Mouse (Mus musculus) large intestine, adult 2 months (tissue): Measurements from ENCODE around the gene Nrde2. TPM values are rescaled to one million over a fixed set of nuclear protein-coding genes. Genes with fewer than 3 reads are reported as not detected.
A peak's percentile ranks its signal among the peaks of the same experiment; 100 is the strongest.

ENCODE experiments used
- DNase-seq: peaks from one replicate; pipeline ENCODE4 v3.0.0-alpha.2; 2012; ENCODE audit warnings: low read depth, low spot score
- WGBS: fragments of 180-500 bp; shearing (Covaris S2); methylation state at CpG from one replicate; pipeline ENCODE4 v1.1.7; 2018; 5-methylcytosine and 5-hydroxymethylcytosine counted together
- polyA plus RNA-seq: library from polyadenylated mRNA; depleted of rRNA; stranded (reverse); fragments of >200 nt; gene quantifications from 2 replicates; pipeline ENCODE4 v1.2.3, GENCODE M21; 2012

Nrde2 gene
- polyA plus RNA-seq, 1 experiment, result 5.1 TPM

GRCm38 (mm10) chr12:100127866-100128480 is 31.5 kb downstream of the Nrde2 start:
- WGBS, result 35% methylated on average over 8 of the region's 8 CpGs
- DNase-seq, result no peak

GRCm38 (mm10) chr12:100126968-100127865 is 32.2 kb downstream of the Nrde2 start:
- 80% methylated on average over 17 of the region's 17 CpGs for WGBS
- no peak for DNase-seq

GRCm38 (mm10) chr12:100124913-100125798 is 34.3 kb downstream of the Nrde2 start:
- no peak for DNase-seq
- WGBS, result 84% methylated on average over 16 of the region's 16 CpGs

- WGBS, result 76% methylated on average over 9 of the region's 9 CpGs
- no peak for DNase-seq
Observed at GRCm38 (mm10) chr12:100123476-100123875, 36.0 kb downstream of the Nrde2 start.

- DNase-seq, result no peak
- WGBS, result 47% methylated on average over 7 of the region's 7 CpGs
Observed at GRCm38 (mm10) chr12:100122921-100123381, 36.5 kb downstream of the Nrde2 start.

- DNase-seq, result no peak
- WGBS, result 83% methylated on average over 5 of the region's 5 CpGs
Observed at GRCm38 (mm10) chr12:100115982-100116381, 43.5 kb downstream of the Nrde2 start.

GRCm38 (mm10) chr12:100109986-100110696 is 49.3 kb downstream of the Nrde2 start, which contains the start of gene Psmc1:
Gene Psmc1 (plus strand): TSS chr12:100110154.
- WGBS, result under 1% methylated on average over 58 of the region's 58 CpGs
- peak; percentile 67 for DNase-seq

- 52% methylated on average over 4 of the region's 4 CpGs for WGBS
Observed at GRCm38 (mm10) chr12:100107436-100107835, 52.0 kb downstream of the Nrde2 start.

GRCm38 (mm10) chr12:100106275-100106895 is 53.1 kb downstream of the Nrde2 start:
- 9% methylated on average over 20 of the region's 20 CpGs for WGBS
- peak; percentile 75 for DNase-seq

More at GRCm38 (mm10) chr12:100107436-100107835, 52.0 kb downstream of the Nrde2 start:
- no peak for DNase-seq

GRCm38 (mm10) chr12:100104530-100104929 is 54.9 kb downstream of the Nrde2 start:
- 85% methylated on average over 5 of the region's 5 CpGs for WGBS
- DNase-seq, result no peak

GRCm38 (mm10) chr12:100101651-100102050 is 57.8 kb downstream of the Nrde2 start:
- 63% methylated on average over 3 of the region's 3 CpGs for WGBS
- no peak for DNase-seq

GRCm38 (mm10) chr12:100100707-100101030 is 58.8 kb downstream of the Nrde2 start:
- no peak for DNase-seq
- 63% methylated on average over 3 of the region's 3 CpGs for WGBS

- DNase-seq, result no peak
- WGBS, result 49% methylated on average over 3 of the region's 3 CpGs
Observed at GRCm38 (mm10) chr12:100099971-100100706, 59.3 kb downstream of the Nrde2 start.

GRCm38 (mm10) chr12:100093046-100093445 is 66.4 kb downstream of the Nrde2 start:
- DNase-seq, result no peak
- 71% methylated on average over 11 of the region's 11 CpGs for WGBS

- no peak for DNase-seq
- WGBS, result 88% methylated on average over 4 of the region's 4 CpGs
Observed at GRCm38 (mm10) chr12:100090750-100091149, 68.7 kb downstream of the Nrde2 start.

- WGBS, result 83% methylated on average over 5 of the region's 5 CpGs
- DNase-seq, result no peak
Observed at GRCm38 (mm10) chr12:100089265-100089664, 70.2 kb downstream of the Nrde2 start.

GRCm38 (mm10) chr12:100088026-100088425 is 71.4 kb downstream of the Nrde2 start:
- DNase-seq, result no peak
- 87% methylated on average over 3 of the region's 3 CpGs for WGBS

- WGBS, result 68% methylated on average over 8 of the region's 8 CpGs
- no peak for DNase-seq
Observed at GRCm38 (mm10) chr12:100079636-100080286, 79.7 kb downstream of the Nrde2 start.
